Mouse (Mus musculus): Measurements from ENCODE around the gene Eme2.

Gene Eme2

GRCm38 (mm10) chr17:24877336-24878116 lies 17.4 kb downstream of the Eme2 start:
- in situ Hi-C loops (cut with MboI, MseI) = no loop called here

- in situ Hi-C loops (cut with MboI, MseI) = no loop called here
Observed at GRCm38 (mm10) chr17:24874989-24875388, 19.9 kb downstream of the Eme2 start.

DNA sequence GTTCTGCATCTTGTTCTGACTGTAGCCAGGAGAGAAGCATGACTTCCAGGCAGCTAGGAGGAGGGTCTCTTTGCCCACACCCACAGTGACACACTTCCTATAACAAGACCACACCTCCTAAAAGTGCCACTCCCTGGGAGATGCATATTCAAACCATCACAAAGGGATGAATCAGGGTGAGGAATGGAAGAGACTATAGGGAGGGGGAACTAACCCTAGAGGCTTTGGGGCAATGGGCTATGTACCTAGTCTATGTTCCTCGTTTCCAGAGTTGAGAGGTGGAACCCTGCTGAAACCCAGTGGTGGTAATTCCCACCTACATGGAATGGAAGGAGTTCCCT lies 20.5 kb downstream of the Eme2 start:
- in situ Hi-C loops (cut with MboI, MseI) = no loop called here

GRCm38 (mm10) chr17:24873695-24874404 lies 21.0 kb downstream of the Eme2 start:
- in situ Hi-C loops (cut with MboI, MseI) = no loop called here

GRCm38 (mm10) chr17:24867914-24868313 lies 27.0 kb downstream of the Eme2 start:
- in situ Hi-C loops (cut with MboI, MseI) = no loop called here

- in situ Hi-C loops (cut with MboI, MseI) = no loop called here
Observed at GRCm38 (mm10) chr17:24865776-24866175, 29.1 kb downstream of the Eme2 start, which contains the start of gene Igfals. Igfals (plus strand) TSS chr17:24865997.

- in situ Hi-C loops (cut with MboI, MseI) = no loop called here
Observed at GRCm38 (mm10) chr17:24861785-24862184, 33.1 kb downstream of the Eme2 start.

GRCm38 (mm10) chr17:24860076-24860475 lies 34.8 kb downstream of the Eme2 start:
- in situ Hi-C loops (cut with MboI, MseI) = no loop called here

- in situ Hi-C loops (cut with MboI, MseI) = no loop called here
Observed at GRCm38 (mm10) chr17:24858967-24859366, 35.9 kb downstream of the Eme2 start.

DNA sequence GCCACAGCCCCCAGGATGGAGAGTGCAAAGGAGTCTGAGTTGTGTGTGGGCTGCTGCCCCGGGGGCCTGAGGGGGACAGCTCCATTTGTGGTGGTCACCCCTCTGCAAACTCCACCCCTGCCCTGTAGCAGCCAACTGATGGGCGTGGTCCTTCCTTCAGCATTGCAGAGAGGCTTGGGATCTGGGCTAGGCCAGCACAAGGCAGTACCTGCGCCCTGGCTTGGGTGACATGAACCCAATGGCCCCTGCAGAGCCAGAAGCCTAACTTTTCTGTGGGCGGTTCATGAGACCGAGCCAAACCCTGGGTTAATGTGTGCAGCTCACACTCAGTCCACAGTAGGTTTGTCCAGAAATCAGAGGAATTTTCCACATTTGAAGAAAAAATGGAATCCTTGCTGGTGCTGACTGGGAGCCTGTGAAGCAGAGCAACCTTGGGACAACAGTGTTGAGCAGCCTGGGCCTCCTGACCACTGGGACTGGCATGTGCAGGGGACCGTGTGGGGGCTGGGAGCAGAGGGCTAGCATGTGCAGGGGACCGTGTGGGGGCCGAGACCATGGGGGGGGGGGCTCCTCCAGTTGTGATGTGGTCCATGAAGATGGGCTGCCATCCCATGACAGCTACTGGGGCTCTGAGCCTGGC lies 36.9 kb downstream of the Eme2 start:
- in situ Hi-C loops (cut with MboI, MseI) = no loop called here

- in situ Hi-C loops (cut with MboI, MseI) = no loop called here
Observed at GRCm38 (mm10) chr17:24856589-24856988, 38.3 kb downstream of the Eme2 start.

GRCm38 (mm10) chr17:24855838-24856464 lies 38.9 kb downstream of the Eme2 start:
- in situ Hi-C loops (cut with MboI, MseI) = no loop called here

GRCm38 (mm10) chr17:24851381-24852125 lies 43.3 kb downstream of the Eme2 start:
- in situ Hi-C loops (cut with MboI, MseI) = no loop called here

- in situ Hi-C loops (cut with MboI, MseI) = no loop called here
Observed at GRCm38 (mm10) chr17:24850773-24851127, 44.1 kb downstream of the Eme2 start.

DNA sequence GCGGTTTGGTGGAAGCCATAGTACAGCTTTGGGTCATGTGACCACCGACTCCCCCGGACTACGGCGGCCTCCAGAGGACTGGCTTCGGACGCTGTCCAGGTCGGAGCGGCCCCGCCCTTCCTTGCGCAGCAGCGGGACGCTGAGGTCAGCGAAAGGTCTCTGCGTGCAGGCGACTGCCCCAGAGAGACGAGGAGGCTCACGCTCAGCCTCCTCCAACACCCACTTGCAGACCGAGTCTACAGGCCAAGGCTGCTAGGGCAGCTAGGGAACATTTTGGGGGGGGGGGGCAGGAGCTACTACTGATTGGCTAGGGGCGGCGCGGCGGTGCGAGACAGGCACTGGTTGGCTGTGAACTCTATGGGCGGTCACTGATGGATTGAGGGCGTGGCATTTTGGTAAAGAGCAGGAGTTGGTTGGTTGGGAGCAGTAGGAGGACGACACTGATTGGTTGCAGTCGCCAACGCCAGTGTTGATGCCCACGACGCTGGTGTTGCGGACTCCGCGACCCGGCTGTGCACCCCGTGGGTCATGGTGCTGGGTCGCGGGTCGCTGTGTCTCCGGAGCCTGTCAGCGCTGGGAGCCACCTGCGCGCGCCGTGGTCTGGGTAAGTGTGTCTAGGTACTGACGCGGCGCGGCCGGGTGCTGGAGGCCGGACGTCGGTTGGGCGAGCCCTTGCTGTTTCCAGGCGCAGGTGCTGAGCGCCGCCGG lies 44.7 kb downstream of the Eme2 start, which contains the start of gene Fahd1:
TSS of gene Fahd1 (minus strand) at position 300 of the 708 bp plus-strand sequence.
- in situ Hi-C loops (cut with MboI, MseI) = no loop called here

GRCm38 (mm10) chr17:24849733-24850064 lies 45.2 kb downstream of the Eme2 start:
- in situ Hi-C loops (cut with MboI, MseI) = loop anchor here (5.0 kb wide), 1 partner anchor 38 kb away; the partner anchor contains the start of genes Nubp2 and Spsb3

DNA sequence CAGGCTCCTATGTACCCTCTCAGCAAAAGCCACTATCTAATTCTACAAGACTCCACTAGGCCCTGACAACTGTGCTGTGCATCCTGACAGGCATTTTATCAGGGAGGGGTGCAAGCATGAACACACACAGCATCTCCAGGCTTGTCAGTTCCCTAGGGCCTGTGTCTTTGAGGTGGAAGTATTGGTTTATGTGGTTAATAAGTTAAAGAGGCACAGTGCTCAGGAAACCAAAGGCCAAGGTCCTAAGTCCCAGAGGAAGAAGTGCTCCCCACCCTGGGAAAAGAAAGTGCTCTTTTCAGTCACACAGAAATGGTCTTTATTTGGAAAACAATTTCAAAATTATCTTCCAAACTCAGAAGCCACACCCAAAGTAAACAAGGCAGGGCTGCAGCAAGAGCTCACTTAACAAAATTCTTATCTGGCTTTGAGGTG lies 46.3 kb downstream of the Eme2 start:
- in situ Hi-C loops (cut with MboI, MseI) = loop anchor here (5.0 kb wide), 1 partner anchor 39 kb away; the partner anchor contains the start of genes Nubp2 and Spsb3

DNA sequence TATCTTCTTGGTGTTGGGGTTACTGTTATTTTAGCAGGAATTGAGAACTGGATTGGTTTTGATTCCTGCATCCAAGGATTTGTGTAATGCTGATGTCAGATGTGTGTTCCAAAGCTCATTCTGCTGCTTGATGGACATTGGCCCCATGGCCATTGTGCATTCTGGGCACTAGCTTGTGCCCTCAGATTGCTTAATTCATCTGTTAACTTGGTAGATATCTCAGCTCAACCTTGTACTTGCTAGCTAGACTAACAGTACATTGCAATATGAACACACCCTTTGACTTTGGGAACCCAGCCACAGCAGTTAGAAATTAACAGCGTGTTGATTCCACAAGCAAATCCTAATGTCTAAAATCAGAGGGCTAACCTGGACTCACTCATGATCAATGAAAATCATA lies 47.5 kb downstream of the Eme2 start:
- in situ Hi-C loops (cut with MboI, MseI) = loop anchor here (5.0 kb wide), 1 partner anchor 40 kb away; the partner anchor contains the start of genes Nubp2 and Spsb3

DNA sequence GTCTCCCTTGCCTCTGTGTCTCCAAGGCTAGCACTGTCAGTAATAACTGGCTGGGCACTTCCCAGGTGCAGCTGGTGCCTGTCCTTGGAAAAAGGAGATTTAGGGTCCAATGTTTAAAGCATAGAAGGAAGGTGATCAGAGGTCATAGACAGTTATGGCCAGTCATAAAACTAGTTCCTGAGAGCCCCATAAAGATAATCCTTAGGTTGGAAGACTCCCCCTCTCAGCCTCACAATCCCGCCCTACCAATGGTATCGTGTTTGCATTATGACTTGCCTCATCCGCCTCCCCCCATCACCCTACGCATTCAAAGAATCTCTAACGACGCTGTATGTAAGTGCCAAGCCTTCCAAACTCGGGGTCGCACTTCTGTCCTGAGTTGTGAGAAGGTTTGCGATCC lies 50.4 kb downstream of the Eme2 start:
- in situ Hi-C loops (cut with MboI, MseI) = no loop called here

DNA sequence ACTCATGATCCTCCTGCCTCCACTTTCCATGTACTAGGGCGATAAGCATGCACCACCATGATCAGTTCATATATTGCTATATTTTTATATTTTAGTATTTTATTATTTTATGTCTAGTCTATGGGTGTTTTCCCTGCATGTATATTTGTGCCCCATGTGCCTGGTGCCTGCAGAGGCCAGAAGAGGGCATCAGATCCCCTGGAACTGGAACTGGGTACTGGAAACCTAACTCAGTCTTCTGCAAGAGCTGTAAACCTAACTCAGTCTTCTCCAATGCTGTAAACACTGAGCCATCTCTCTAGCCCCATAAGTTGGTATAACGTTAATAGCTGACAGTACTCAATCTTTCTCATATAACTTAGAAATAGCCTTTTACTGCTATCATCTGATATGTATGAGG lies 52.3 kb downstream of the Eme2 start:
- in situ Hi-C loops (cut with MboI, MseI) = no loop called here

DNA sequence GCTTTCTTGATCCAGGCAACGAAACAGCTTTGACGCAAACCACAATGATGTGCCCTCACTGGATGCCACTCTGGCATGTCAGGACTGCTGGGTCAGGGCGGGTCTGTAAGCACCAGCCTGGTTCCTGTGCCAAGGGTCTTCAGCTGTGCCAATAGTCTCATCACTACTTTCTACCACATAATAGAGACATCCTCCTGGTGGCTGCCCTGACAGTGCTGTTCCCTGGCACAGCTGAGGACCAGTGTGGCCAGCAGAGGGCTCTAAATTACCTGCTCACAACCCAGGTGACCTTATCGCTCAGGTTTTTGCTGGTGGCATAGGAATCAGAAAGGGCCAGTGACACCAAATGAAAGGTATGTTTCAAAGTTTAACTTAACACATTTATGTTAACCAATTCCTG lies 53.8 kb downstream of the Eme2 start:
- in situ Hi-C loops (cut with MboI, MseI) = no loop called here

Data from T-helper 1 cell (primary cell).